Comparison of ENCODE assay signal across 15 mouse cellular contexts in genomic region chr3:89123313-89123712, GRCm38 (mm10). TPM values are rescaled to one million over a fixed set of nuclear protein-coding genes. Genes with fewer than 3 reads are reported as not detected.
DNase-seq lines count a peak whose midpoint lies in the region; TF ChIP-seq lines count a peak whose summit lies in the region.
"Had no signal": no experiment of that assay in that cellular context is flagged by ENCODE, and none has a peak within 500 bp of the region (broad histone marks: within the 10 kb centered on the region; RNA-seq: fewer than 3 reads in every experiment).

No protein-coding gene starts in this region.

- DNase-seq in adrenal gland, adult (ENCODE audit: inconsistent age in 2 of 2, low spot score in 1 of 2) = peak; percentile 72 to 93
- no peak for DNase-seq in adrenal gland, postnatal 4 days (ENCODE audit: low spot score in 2 of 2)
- peak; percentile 47 for DNase-seq in ovary, adult 18-20 months (ENCODE audit: low spot score)
- no peak for DNase-seq in ovary, postnatal 10 days (ENCODE audit: low spot score)
- DNase-seq in gastrocnemius, adult 2 months = peak; percentile 67
- DNase-seq in lung, postnatal 4 days = peak; percentile 47 to 60
- no peak for DNase-seq in layer of hippocampus, adult 9-10 months (ENCODE audit: low spot score)
- DNase-seq in embryo, embryonic 9.5 days (ENCODE audit: extremely low spot score) = no peak
- DNase-seq: kidney, adult 11 months; layer of hippocampus, adult 9-11 months; spleen, adult 18-20 months; thymus, adult 18-20 months had no signal

- TF ChIP-seq CTCF in gastrocnemius, adult 2 months (IDR thresholded peaks at IDR 0.05) = no peak

- no peak overlapping the region for H3K4me3 ChIP-seq in gastrocnemius, adult 2 months
- H3K4me3 ChIP-seq: erythroblast, embryonic 14.5 days; limb, embryonic 13.5 days had no signal

- intact Hi-C loops in gastrocnemius, adult 2 months (cut with DNase I) = no loop called here

- H3K27ac ChIP-seq in gastrocnemius, adult 2 months = peak overlapping the region; percentile 59
- H3K27ac ChIP-seq: limb, embryonic 13.5 days had no signal

RNA-seq across cellular contexts. Expression of gene Pklr, which starts 12.6 kb away (rescaled TPM):
- 10 to 100 TPM; 11.2 to 24.5 TPM for total RNA-seq in adrenal gland, postnatal 4 days (2021)
- total RNA-seq in gastrocnemius, adult 2 months (2021) = not detected

RNA-seq across cellular contexts. Expression of gene Fdps, which starts 21.6 kb away (rescaled TPM):
- 10 to 100 TPM; 79.4 to 85.0 TPM for total RNA-seq in adrenal gland, postnatal 4 days (2021)
- total RNA-seq in gastrocnemius, adult 2 months (2021) = 10 to 100 TPM; 24.8 to 28.8 TPM

RNA-seq across cellular contexts. Expression of gene Gm43738, which starts 22.4 kb away (rescaled TPM):
- total RNA-seq in adrenal gland, postnatal 4 days (2021) = not detected
- total RNA-seq in gastrocnemius, adult 2 months (2021) = not detected
- total RNA-seq: common myeloid progenitor, adult 5-6 weeks had no signal

RNA-seq across cellular contexts. Expression of gene Rusc1, which starts 30.2 kb away (rescaled TPM):
- 10 to 100 TPM; 21.9 to 27.4 TPM for total RNA-seq in adrenal gland, postnatal 4 days (2021)
- 10 to 100 TPM; 16.8 to 20.5 TPM for total RNA-seq in gastrocnemius, adult 2 months (2021)

RNA-seq across cellular contexts. Expression of gene Hcn3, which starts 36.7 kb away (rescaled TPM):
- total RNA-seq in adrenal gland, postnatal 4 days (2021) = 10 to 100 TPM; 15.0 to 17.8 TPM
- total RNA-seq in gastrocnemius, adult 2 months (2021) = under 1 TPM; 0.31 to 0.43 TPM

Comparison
In these comparisons a context has a peak if more than half of its experiments do, and no peak if none do; other contexts are left out.
1. DNase-seq: peak in adrenal gland, adult (2 of 2), ovary, adult 18-20 months (single experiment), gastrocnemius, adult 2 months (single experiment) and lung, postnatal 4 days (2 of 2); none in adrenal gland, postnatal 4 days (0 of 2), ovary, postnatal 10 days (single experiment), layer of hippocampus, adult 9-10 months (single experiment) and embryo, embryonic 9.5 days (single experiment).
2. RNA of gene Pklr, which starts 12.6 kb away (total RNA-seq): 11.2 to 24.5 TPM in adrenal gland, postnatal 4 days; not detected in gastrocnemius, adult 2 months; every median in the first group is over 10 times any median in the second.